Mouse (Mus musculus): ENCODE measurements around the gene Cd274. TPM values are rescaled to one million over a fixed set of nuclear protein-coding genes. Genes with fewer than 3 reads are reported as not detected.

The Cd274 gene
- total and polyA plus RNA-seq, 3 experiments: 6.7 to 15.9 (median 7.4) TPM

- dilution Hi-C loops (cut with MboI; ENCODE audit: extremely low pct_ligation_motif_present, extremely low pct_unique_long_range_greater_than_20kb, low sequenced_read_pairs) (no loop called here), in situ Hi-C loops (cut with MboI; ENCODE audit: low pct_ligation_motif_present, low pct_unique_long_range_greater_than_20kb, low sequenced_read_pairs) (no loop called here)
- H3K27me3 ChIP-seq (replicated peaks): no peaks in the 10 kb centered on the region
- TF ChIP-seq UBTF (IDR thresholded peaks at IDR 0.05; ENCODE audit: low read depth, low read length) (no peak), EP300 (IDR thresholded peaks at IDR 0.05; ENCODE audit: low read length) (no peak), CHD2 (IDR thresholded peaks at IDR 0.05; ENCODE audit: low read length) (no peak), ZNF384 (IDR thresholded peaks at IDR 0.05; ENCODE audit: low read depth, low read length) (no peak), ELF1 (IDR thresholded peaks at IDR 0.05; ENCODE audit: low read depth, low read length) (no peak), TCF12 (IDR thresholded peaks at IDR 0.05; ENCODE audit: low read depth, low read length) (no peak), RCOR1 (conservative IDR thresholded peaks at IDR 0.05; ENCODE audit: low read depth, low read length) (no peak), TBP (conservative IDR thresholded peaks at IDR 0.05; ENCODE audit: low read depth, low read length) (no peak), SMC3 (IDR thresholded peaks at IDR 0.05; ENCODE audit: low read depth, low read length) (no peak), MAZ (IDR thresholded peaks at IDR 0.05; ENCODE audit: low read depth, low read length) (no peak), POLR2A (IDR thresholded peaks at IDR 0.05; ENCODE audit: low read depth, low read length) (no peak), USF2 (conservative IDR thresholded peaks at IDR 0.05; ENCODE audit: low read depth, low read length) (no peak), E2F4 (IDR thresholded peaks at IDR 0.05; ENCODE audit: insufficient replicate concordance, low read depth, low read length) (no peak), CTCF (conservative IDR thresholded peaks at IDR 0.05 in 1 of 2, IDR thresholded peaks at IDR 0.05 in 1 of 2; ENCODE audit: low read depth in 2 of 2, low read length in 2 of 2) (no peak), MAX (IDR thresholded peaks at IDR 0.05; ENCODE audit: low read length) (no peak), MAFK (IDR thresholded peaks at IDR 0.05; ENCODE audit: insufficient replicate concordance, low read length) (no peak), HCFC1 (IDR thresholded peaks at IDR 0.05; ENCODE audit: low read depth, low read length) (no peak), IRF4 (IDR thresholded peaks at IDR 0.05; ENCODE audit: low read depth, low read length) (no peak), ZKSCAN1 (IDR thresholded peaks at IDR 0.05; ENCODE audit: borderline replicate concordance, low read depth, low read length) (no peak)
- no peak overlapping the region for H3K4me2 ChIP-seq (ENCODE audit: insufficient read depth, low read depth, poor library complexity, severe bottlenecking)
- DNase-seq (ENCODE audit: extremely low read depth): no peak
- H3K4me1 ChIP-seq (ENCODE audit: control insufficient read depth in 1 of 2, insufficient read depth in 2 of 2): peaks cover 2 to 23% of the 10 kb centered on the region in 2 experiments; a peak in 2 of 4 replicates
- H3K9ac ChIP-seq (ENCODE audit: insufficient read depth, low read depth): no peak overlapping the region
- no peak overlapping the region for H3K4me3 ChIP-seq (replicated peaks in 1 of 3; ENCODE audit: low read depth in 2 of 3, low read length in 2 of 3, poor library complexity in 1 of 3)
- H3K9me3 ChIP-seq (replicated peaks; ENCODE audit: low read length): peaks cover 6% of the 10 kb centered on the region
- no peak overlapping the region for H3K27ac ChIP-seq (ENCODE audit: insufficient read depth, low read depth)
- H3K79me2 ChIP-seq (replicated peaks; ENCODE audit: control insufficient read depth, extremely low read depth, insufficient read depth, poor library complexity, severe bottlenecking): no peaks in the 10 kb centered on the region
- no peaks in the 10 kb centered on the region for H3K36me3 ChIP-seq (replicated peaks in 1 of 2; ENCODE audit: control insufficient read depth in 1 of 2, insufficient read depth in 1 of 2, low read length in 1 of 2)
Observed at GRCm38 (mm10) chr19:29403251-29403650, 36.0 kb downstream of the Cd274 start.

- Histone ChIP-seq H3K9me3 (replicated peaks; ENCODE audit: low read length) (peaks cover 6% of the 10 kb centered on the region), H3K9ac (ENCODE audit: insufficient read depth, low read depth) (no peak overlapping the region), H3K27me3 (replicated peaks) (no peaks in the 10 kb centered on the region), H3K4me3 (replicated peaks in 1 of 3; ENCODE audit: low read depth in 2 of 3, low read length in 2 of 3, poor library complexity in 1 of 3) (no peak overlapping the region), H3K36me3 (replicated peaks in 1 of 2; ENCODE audit: control insufficient read depth in 1 of 2, insufficient read depth in 1 of 2, low read length in 1 of 2) (no peaks in the 10 kb centered on the region), H3K4me1 (ENCODE audit: control insufficient read depth in 1 of 2, insufficient read depth in 2 of 2) (peaks cover 2 to 16% of the 10 kb centered on the region in 2 experiments; a peak in 2 of 4 replicates), H3K27ac (ENCODE audit: insufficient read depth, low read depth) (no peak overlapping the region), H3K4me2 (ENCODE audit: insufficient read depth, low read depth, poor library complexity, severe bottlenecking) (no peak overlapping the region), H3K79me2 (replicated peaks; ENCODE audit: control insufficient read depth, extremely low read depth, insufficient read depth, poor library complexity, severe bottlenecking) (no peaks in the 10 kb centered on the region)
- TF ChIP-seq RCOR1 (conservative IDR thresholded peaks at IDR 0.05; ENCODE audit: low read depth, low read length): no peak
- TF ChIP-seq JUND (conservative IDR thresholded peaks at IDR 0.05; ENCODE audit: low read depth, low read length): no peak
- no peak for TF ChIP-seq IRF4 (IDR thresholded peaks at IDR 0.05; ENCODE audit: low read depth, low read length)
- no peak for TF ChIP-seq MYC (IDR thresholded peaks at IDR 0.05; ENCODE audit: low read depth, low read length)
- no peak for TF ChIP-seq MAX (IDR thresholded peaks at IDR 0.05; ENCODE audit: low read length)
- no peak for TF ChIP-seq ELF1 (IDR thresholded peaks at IDR 0.05; ENCODE audit: low read depth, low read length)
- no peak for TF ChIP-seq USF2 (conservative IDR thresholded peaks at IDR 0.05; ENCODE audit: low read depth, low read length)
- no peak for TF ChIP-seq MAFK (IDR thresholded peaks at IDR 0.05; ENCODE audit: insufficient replicate concordance, low read length)
- TF ChIP-seq E2F4 (IDR thresholded peaks at IDR 0.05; ENCODE audit: insufficient replicate concordance, low read depth, low read length): no peak
- no peak for TF ChIP-seq EP300 (IDR thresholded peaks at IDR 0.05; ENCODE audit: low read length)
- TF ChIP-seq MXI1 (IDR thresholded peaks at IDR 0.05; ENCODE audit: low read depth, low read length): no peak
- TF ChIP-seq TCF12 (IDR thresholded peaks at IDR 0.05; ENCODE audit: low read depth, low read length): no peak
- TF ChIP-seq CHD2 (IDR thresholded peaks at IDR 0.05; ENCODE audit: low read length): no peak
- dilution Hi-C loops (cut with MboI; ENCODE audit: extremely low pct_ligation_motif_present, extremely low pct_unique_long_range_greater_than_20kb, low sequenced_read_pairs): no loop called here
- DNase-seq (ENCODE audit: extremely low read depth): no peak
- in situ Hi-C loops (cut with MboI; ENCODE audit: low pct_ligation_motif_present, low pct_unique_long_range_greater_than_20kb, low sequenced_read_pairs): no loop called here
Observed at GRCm38 (mm10) chr19:29405388-29405787, 38.1 kb downstream of the Cd274 start.
